Mouse (Mus musculus) liver, embryonic 14.5 days (tissue): ENCODE results near the gene Dnaaf3. TPM values are rescaled to one million over a fixed set of nuclear protein-coding genes. Genes with fewer than 3 reads are reported as not detected.
A peak's percentile ranks its signal among the peaks of the same experiment; 100 is the strongest.

ENCODE experiments used
- ATAC-seq: fragments of 200-750 bp; cut with Nextera tagmentation; 2 replicates; pipeline ENCODE4 v1.8.0; 2017; ENCODE audit warnings: moderate number of reproducible peaks, mild to moderate bottlenecking, moderate library complexity; ENCODE audit not compliant: insufficient read depth
- DNase-seq, 3 experiments: peaks; one replicate each; pipeline ENCODE4 v3.0.0-alpha.2; 2012 to 2013; ENCODE audit warnings: low read depth in 3 of 3, low spot score in 3 of 3
- H3K27ac ChIP-seq: fragments of 300-500 bp; sonication (generic); 2 replicates; pipeline ENCODE4 v1.5.1; 2014; ENCODE audit warnings: moderate library complexity, mild to moderate bottlenecking, control low read depth, inconsistent platforms
- H3K27me3 ChIP-seq: fragments of 300-500 bp; sonication (generic); 2 replicates; pipeline ENCODE4 v1.6.1; 2014; ENCODE audit warnings: mild to moderate bottlenecking, low read length, moderate library complexity; ENCODE audit not compliant: control insufficient read depth, insufficient read depth
- H3K36me3 ChIP-seq: fragments of 300-500 bp; sonication (generic); replicated peaks from 2 replicates; pipeline ENCODE4 v1.6.1; 2014; ENCODE audit warnings: low read depth; ENCODE audit not compliant: control insufficient read depth, insufficient read depth
- H3K4me1 ChIP-seq, 2 experiments: fragments of 200-500 bp in 1 of 2; fragments of 300-500 bp in 1 of 2; sonication (generic) in 1 of 2; replicated peaks; 2 replicates each; pipeline ENCODE4 v1.6.1; 2012 to 2014; ENCODE audit warnings: antibody characterized with exemption in 1 of 2, inconsistent platforms in 1 of 2, low read length in 1 of 2; ENCODE audit not compliant: control insufficient read depth in 2 of 2, insufficient read depth in 2 of 2
- H3K4me2 ChIP-seq: fragments of 300-500 bp; sonication (generic); 2 replicates; pipeline ENCODE4 v1.6.1; 2014; ENCODE audit warnings: low read depth, mild to moderate bottlenecking, control low read depth, moderate library complexity
- H3K4me3 ChIP-seq, 2 experiments: fragments of 200-500 bp in 1 of 2; fragments of 300-500 bp in 1 of 2; sonication (generic) in 1 of 2; 2 replicates each; pipeline ENCODE4 v1.5.1; 2012 to 2014; ENCODE audit warnings: low read depth in 2 of 2, low read length in 2 of 2, mild to moderate bottlenecking in 2 of 2, control low read depth in 1 of 2, inconsistent platforms in 1 of 2, moderate library complexity in 1 of 2; ENCODE audit not compliant: insufficient read depth in 1 of 2
- H3K9ac ChIP-seq: fragments of 300-500 bp; sonication (generic); replicated peaks from 2 replicates; pipeline ENCODE4 v1.6.1; 2014; ENCODE audit warnings: mild to moderate bottlenecking, control low read depth, moderate library complexity
- H3K9me3 ChIP-seq: fragments of 300-500 bp; sonication (generic); 2 replicates; pipeline ENCODE4 v1.6.1; 2016; ENCODE audit warnings: low read length, mixed read lengths; ENCODE audit not compliant: control insufficient read depth
- CTCF ChIP-seq: IDR thresholded peaks from 2 replicates; pipeline ENCODE4 v1.5.1; 2016; ENCODE audit warnings: antibody characterized with exemption, low read depth, control low read depth
- EP300 ChIP-seq: IDR thresholded peaks from 2 replicates; pipeline ENCODE4 v1.6.1; 2016; ENCODE audit warnings: antibody characterized with exemption, low read depth
- WGBS: fragments of 180-500 bp; shearing (Covaris S2); extraction: QIAGEN DNeasy Blood & Tissue Kit; methylation state at CpG from one replicate; pipeline ENCODE4 v1.1.7; 2014; ENCODE audit not compliant: insufficient replicate concordance; 5-methylcytosine and 5-hydroxymethylcytosine counted together
- polyA plus RNA-seq, 2 experiments: library from polyadenylated mRNA; depleted of rRNA in 1 of 2; stranded (reverse) in 1 of 2; unstranded in 1 of 2; fragments of >200 nt; fragmentation: Nextera tagmentation in 1 of 2; extraction: Ambion mirVana in 1 of 2; gene quantifications; 2 replicates each; pipeline versions ENCODE4 v1.2.1 to v1.2.3; 2012 to 2014

Gene Dnaaf3
- polyA plus RNA-seq, 2 experiments, result 0.09 to 0.39 TPM

DNA sequence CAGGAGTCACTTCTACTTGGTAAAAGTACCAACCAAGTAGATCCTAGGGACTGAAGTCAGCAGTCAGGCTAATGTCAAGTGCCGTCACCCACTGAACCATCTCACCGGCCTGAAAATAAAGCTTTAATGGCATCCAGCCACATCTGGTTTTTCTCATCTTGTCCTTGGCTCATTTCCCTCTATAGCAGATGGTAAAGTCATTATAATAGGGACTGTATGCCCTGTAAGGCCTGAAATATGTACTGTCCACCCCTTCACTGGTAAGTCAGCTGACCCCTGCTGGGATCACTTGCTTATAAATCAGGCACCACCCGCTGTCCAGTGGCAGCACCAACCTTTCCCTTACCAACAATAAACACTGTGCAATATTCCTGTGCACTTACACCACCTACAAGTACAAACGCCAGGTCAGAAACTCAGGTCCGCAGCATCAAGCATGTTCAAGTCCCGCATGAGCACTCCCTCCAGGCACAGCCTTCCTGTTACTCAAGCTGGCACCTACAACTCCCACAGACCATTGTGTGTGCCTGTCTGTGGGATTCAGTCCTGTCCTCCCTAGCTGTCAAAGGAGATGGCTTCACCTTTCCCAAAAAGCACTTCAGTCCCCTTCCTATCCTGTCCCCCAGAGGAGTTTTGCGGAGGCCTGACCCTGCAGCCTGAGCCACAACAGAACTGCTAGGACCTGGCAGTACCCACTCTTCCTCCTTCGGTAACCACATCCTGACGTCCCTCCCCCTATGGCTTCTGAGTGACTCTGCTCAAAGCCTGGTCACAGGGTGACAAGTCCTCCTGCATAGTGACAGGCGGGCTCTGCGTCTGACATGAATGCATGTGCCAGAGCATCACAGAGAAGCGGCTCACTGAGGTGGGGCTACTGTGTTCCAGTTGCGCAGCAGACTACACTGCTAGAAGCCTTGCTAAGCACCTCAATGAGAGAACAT, 39.7 kb downstream of the Dnaaf3 start:
- H3K4me2 ChIP-seq, result no peak overlapping the region
- 63% methylated on average over 13 of the region's 13 CpGs for WGBS
- H3K9ac ChIP-seq, result no peak overlapping the region
- H3K4me1 ChIP-seq, result peaks cover 13 to 33% of the 10 kb centered on the region in 2 experiments
- H3K27ac ChIP-seq, result no peak overlapping the region
- peaks cover 22% of the 10 kb centered on the region for H3K36me3 ChIP-seq
- H3K4me3 ChIP-seq, result no peak overlapping the region
- no peaks in the 10 kb centered on the region for H3K27me3 ChIP-seq
- no peaks in the 10 kb centered on the region for H3K9me3 ChIP-seq
- no peak for TF ChIP-seq EP300
- TF ChIP-seq CTCF, result no peak
- DNase-seq (no peak), ATAC-seq (0 out of 2 replicates have a peak, but pooled peaks have one; percentile 14)

DNA sequence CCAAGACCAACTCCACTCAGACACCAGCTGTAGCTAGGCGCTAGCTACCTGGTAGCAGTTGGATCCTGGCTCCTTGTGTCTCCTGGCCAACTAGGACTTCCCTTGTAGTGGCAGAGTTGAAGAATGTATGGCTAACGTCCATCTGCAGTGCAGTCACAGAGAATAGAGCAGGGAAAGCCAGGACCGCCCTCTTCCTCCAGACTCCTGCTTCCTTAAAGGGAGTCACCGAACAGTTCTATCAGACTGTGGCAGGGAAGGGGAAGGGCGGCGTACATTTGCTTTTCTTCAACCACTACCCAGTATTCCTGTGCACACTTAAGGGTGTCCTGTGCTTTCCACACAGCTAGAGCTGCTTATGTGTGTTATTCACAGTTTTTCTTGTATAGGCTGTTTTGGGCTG, 40.9 kb downstream of the Dnaaf3 start:
- WGBS, result 49% methylated on average over 6 of the region's 6 CpGs
- Histone ChIP-seq H3K27ac (no peak overlapping the region), H3K4me1 (peaks cover 13 to 33% of the 10 kb centered on the region in 2 experiments), H3K27me3 (no peaks in the 10 kb centered on the region), H3K4me3 (no peak overlapping the region), H3K9me3 (no peaks in the 10 kb centered on the region), H3K36me3 (peaks cover 14% of the 10 kb centered on the region), H3K4me2 (no peak overlapping the region), H3K9ac (no peak overlapping the region)
- TF ChIP-seq CTCF, result no peak
- TF ChIP-seq EP300, result no peak
- ATAC-seq, result no peak
- DNase-seq, result no peak

DNA sequence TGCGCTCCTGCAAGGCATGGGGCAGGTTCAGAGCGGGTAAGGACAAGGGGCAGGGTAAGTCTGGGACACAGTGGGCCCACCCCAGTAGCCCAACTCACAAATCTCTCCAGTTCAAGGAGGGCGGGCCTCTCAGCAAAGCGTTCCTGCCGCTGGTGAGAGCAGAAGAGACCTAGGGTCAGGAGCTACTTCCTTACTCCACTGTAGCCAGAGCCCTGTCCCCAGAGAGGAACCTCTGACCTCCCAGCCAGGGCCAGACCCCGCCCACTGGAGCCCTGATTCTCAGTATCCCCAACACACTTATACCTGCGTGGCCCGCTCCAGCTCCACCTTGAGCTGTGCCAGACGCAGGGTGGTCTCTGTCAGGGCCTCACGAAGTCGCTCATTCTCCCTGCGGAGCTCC, 50.0 kb downstream of the Dnaaf3 start:
- 78% methylated on average over 12 of the region's 12 CpGs for WGBS
- TF ChIP-seq CTCF (no peak), EP300 (no peak)
- DNase-seq, result no peak
- Histone ChIP-seq H3K4me3 (no peak overlapping the region), H3K9ac (no peak overlapping the region), H3K4me1 (no peaks in the 10 kb centered on the region), H3K4me2 (no peak overlapping the region), H3K9me3 (no peaks in the 10 kb centered on the region), H3K27me3 (peaks cover 23% of the 10 kb centered on the region), H3K36me3 (peaks cover 20% of the 10 kb centered on the region), H3K27ac (no peak overlapping the region)
- no peak for ATAC-seq

DNA sequence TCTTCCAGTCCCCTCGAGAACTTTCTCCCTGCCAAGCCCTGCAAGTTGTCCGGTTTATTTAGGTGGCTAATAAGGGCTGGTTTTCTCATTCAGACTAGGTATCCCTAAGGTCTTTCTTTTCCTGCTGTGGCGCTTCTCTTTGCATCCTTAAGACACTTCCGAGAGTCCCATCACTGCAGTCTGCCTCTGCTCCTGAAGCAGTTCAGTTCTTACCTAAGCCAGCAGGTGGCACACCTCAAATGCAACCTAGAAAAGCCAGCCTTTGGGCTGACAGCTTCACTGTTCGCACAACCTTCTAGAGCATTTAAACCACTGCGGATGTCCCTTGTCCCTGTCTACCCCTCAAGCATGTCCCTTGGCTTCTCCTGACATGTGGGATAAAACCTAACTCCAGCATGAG, 52.6 kb downstream of the Dnaaf3 start:
- Histone ChIP-seq H3K4me1 (no peaks in the 10 kb centered on the region), H3K9me3 (no peaks in the 10 kb centered on the region), H3K27ac (no peak overlapping the region), H3K9ac (no peak overlapping the region), H3K36me3 (peaks cover 20% of the 10 kb centered on the region), H3K4me3 (no peak overlapping the region), H3K27me3 (peaks cover 25% of the 10 kb centered on the region), H3K4me2 (no peak overlapping the region)
- ATAC-seq, result no peak
- TF ChIP-seq CTCF (peak; percentile 75), EP300 (no peak)
- WGBS, result 46% methylated on average over 6 of the region's 6 CpGs
- no peak for DNase-seq

DNA sequence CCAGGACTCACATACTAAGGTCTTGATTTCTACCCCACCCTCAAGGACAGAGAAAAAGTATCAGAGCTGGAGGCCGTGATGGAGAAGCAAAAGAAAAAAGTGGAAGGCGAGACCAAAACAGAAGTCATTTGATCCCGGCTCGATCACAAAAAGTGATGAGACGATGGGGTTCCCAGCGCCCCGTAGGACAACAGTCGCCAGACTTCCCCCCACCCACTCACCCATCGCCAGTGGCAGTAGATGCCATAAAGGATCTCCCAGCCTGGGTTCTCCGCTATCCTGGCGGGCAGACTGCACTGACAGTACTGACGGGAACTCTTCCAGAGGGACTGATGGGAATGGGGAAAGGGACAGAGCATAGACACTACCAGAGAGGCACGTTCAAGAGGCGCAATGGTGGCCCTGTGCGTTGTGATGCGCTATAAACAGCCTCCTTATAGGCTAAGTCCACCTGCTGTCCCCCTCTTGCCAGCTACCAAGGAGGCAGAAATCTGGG, 53.4 kb downstream of the Dnaaf3 start:
- DNase-seq (no peak), ATAC-seq (no peak)
- no peaks in the 10 kb centered on the region for H3K4me1 ChIP-seq
- WGBS, result 7% methylated on average over 16 of the region's 16 CpGs
- no peak overlapping the region for H3K27ac ChIP-seq
- peak overlapping the region in 1 of 2 experiments; percentile 26; a peak in 2 of 4 replicates for H3K4me3 ChIP-seq
- H3K4me2 ChIP-seq, result peak overlapping the region; percentile 58
- no peak overlapping the region for H3K9ac ChIP-seq
- no peak for TF ChIP-seq CTCF
- TF ChIP-seq EP300, result no peak
- H3K27me3 ChIP-seq, result peaks cover 29% of the 10 kb centered on the region
- H3K36me3 ChIP-seq, result peaks cover 16% of the 10 kb centered on the region
- H3K9me3 ChIP-seq, result no peaks in the 10 kb centered on the region
